Mouse (Mus musculus) subcutaneous adipose tissue, adult 2 months (tissue): ENCODE data around the gene Mgat4e. TPM values are rescaled to one million over a fixed set of nuclear protein-coding genes. Genes with fewer than 3 reads are reported as not detected.

Experiments
- polyA plus RNA-seq: library from polyadenylated mRNA; depleted of rRNA; stranded (reverse); fragments of >200 nt; gene quantifications from 2 replicates; pipeline ENCODE4 v1.2.3, GENCODE M21; 2012; ENCODE audit warnings: low replicate concordance; rRNA removed

The Mgat4e gene
- polyA plus RNA-seq = 0.09 TPM in 1 of 2 replicates, not detected in the other

DNA sequence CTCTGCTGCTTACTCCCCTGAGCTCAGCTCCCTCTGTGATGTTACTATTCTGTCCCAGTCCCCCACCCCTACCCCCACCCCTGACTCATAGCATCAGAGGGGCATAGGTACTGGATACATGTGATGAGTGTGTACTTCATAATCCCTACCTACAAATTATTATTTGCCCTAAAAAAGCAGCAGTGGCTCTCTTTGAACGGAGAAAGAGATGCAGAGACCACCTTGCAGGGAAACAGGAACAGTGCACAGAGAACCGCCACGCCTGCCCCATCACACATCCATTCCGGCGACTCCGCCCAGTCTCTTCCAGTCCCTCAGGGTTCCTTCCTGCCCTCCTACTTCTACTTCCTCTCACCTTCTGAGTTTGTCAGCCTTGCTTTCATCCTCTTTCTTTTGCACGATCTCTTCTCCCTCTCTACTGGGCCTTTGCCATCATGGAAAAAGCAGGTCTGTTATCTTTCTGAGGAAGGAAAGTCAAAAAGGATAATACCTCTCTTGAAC is at the start of gene Mgat4e:
Gene Mgat4e, minus strand, starts transcription at position 51 of the 501 bp plus-strand sequence.

DNA sequence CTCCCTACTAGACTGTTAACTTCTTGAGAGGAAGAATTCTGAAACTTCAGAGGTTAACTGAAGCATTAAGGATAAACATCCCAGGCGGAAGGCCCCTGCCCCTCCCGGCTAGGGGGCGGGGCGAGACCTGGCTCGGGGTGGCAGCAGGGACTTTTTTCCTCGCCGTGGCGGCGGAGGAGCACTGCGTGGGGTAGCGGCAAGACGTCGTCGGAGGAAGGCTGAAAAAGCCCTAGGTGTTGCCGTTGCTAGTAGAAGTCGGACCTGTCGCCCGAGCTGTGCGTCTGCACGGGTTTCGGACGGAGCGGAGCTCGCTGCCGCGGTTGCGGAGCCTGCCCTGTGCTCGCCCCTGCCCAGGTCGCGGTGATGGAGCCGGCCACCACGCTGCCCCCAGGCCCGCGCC is 10.5 kb upstream of the Mgat4e start, which contains the start of gene Kdm5b:
Gene Kdm5b, plus strand, starts transcription at position 196 of the 400 bp plus-strand sequence.

DNA sequence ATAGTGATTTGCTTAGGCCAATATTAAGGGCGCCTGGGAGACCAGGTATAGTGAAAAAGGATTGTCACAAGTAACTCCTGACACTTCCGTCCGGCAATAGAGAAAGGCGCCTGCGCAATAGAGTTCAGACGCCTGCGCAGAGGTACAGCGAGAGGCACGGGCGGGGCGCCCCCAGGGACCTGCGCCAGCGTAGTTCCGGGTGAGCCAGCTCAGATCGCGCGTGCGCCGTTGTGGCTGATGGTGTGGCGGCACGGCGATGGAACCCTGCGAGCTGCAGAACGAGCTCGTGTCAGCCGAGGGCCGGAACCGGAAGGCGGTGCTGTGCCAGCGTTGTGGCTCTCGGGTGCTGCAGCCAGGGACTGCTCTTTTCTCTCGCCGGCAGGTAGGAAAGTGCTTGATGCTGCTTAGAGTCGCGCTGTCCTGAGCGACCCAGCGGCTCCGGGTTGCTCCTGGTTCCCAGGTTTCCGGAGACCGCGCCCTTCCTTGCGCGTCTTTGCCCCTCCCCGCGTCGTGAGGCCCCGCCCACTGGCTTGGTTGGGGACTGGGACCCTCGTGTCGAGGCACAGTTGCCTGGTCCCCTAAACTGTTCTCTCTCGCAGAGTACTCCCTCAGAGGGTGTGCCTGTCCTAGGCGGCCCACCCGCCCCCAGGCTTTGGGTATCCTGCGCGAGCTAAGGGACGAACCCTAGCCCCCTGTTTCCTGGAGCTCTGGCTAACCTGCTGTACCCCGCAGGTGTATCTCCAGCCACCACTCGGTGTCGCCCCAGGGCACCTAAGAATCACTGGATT is 54.9 kb downstream of the Mgat4e start, which contains the start of gene Rabif:
Gene Rabif, plus strand, starts transcription at position 221 of the 788 bp plus-strand sequence.

Other genes starting within 250 kb of the Mgat4e start
- gene Ppfia4, start 216.8 kb downstream of the Mgat4e start, polyA plus RNA-seq = 5.2 and 14.4 TPM in 2 replicates
- 52.0 and 84.6 TPM in 2 replicates for gene Tmem183a, start 187.7 kb downstream of the Mgat4e start, polyA plus RNA-seq
- not detected in 2 replicates for gene 4933406M09Rik, start 163.7 kb downstream of the Mgat4e start, polyA plus RNA-seq
- 58.7 and 118 TPM in 2 replicates for gene Cyb5r1, start 144.1 kb downstream of the Mgat4e start, polyA plus RNA-seq
- 122 and 148 TPM in 2 replicates for gene Adipor1, start 134.3 kb downstream of the Mgat4e start, polyA plus RNA-seq
- gene Klhl12, start 94.2 kb downstream of the Mgat4e start, polyA plus RNA-seq = 6.7 and 11.5 TPM in 2 replicates
- 16.9 and 19.5 TPM in 2 replicates for gene Rabif, start 55.0 kb downstream of the Mgat4e start, polyA plus RNA-seq
- gene Kdm5b, start 10.5 kb upstream of the Mgat4e start, polyA plus RNA-seq = 9.5 and 21.1 TPM in 2 replicates
- gene Syt2, start 97.0 kb upstream of the Mgat4e start, polyA plus RNA-seq = 0.56 and 1.6 TPM in 2 replicates